Mouse (Mus musculus): ENCODE measurements at regions not wholly inside any gene's neighbourhood (a gene's known extent, or its start where the extent isn't known, plus 50 kb on each side); places are given as distances from the start of the nearest gene placed in this dataset.

DNA sequence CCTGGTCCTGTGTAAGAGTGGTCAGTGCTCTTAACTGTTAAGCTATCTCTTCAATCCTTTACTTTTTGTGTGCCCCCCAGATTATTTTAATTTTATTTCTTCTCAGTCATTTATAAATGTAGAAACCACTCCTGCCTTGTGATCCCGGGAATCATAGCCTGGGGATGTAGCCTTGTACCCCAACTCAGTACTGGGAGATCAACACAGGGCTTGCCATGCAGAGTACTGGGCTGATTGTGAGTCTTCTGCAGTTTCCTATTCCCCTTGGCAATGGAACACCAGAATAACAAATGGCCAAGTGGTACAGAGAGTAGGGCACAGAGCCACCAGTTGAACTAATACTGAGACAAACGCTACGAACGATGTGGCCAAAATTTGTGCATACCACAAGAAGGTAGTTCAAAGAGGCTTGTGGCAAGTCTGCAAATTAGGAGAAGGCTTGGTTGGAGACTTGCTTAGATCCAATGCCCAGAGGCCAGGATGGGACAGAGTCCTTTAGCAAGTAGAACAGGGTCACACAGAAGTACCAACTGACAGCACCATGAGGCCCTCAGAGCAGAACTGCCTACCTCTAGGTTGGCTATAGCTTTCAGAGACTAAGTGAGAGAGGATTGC lies 151.9 kb downstream of the Qrsl1 start:
- TF ChIP-seq POLR2A (IDR thresholded peaks at IDR 0.05; ENCODE audit: borderline replicate concordance, insufficient read depth, low read length) (no peak), CTCF (IDR thresholded peaks at IDR 0.05; ENCODE audit: borderline replicate concordance, insufficient read depth, low read depth, low read length) (no peak)
